Mouse (Mus musculus) cerebellum, adult 11-12 months (tissue): Measurements from ENCODE around the gene Tekt5.

Source experiments
- DNase-seq: peaks from one replicate; pipeline ENCODE4 v3.0.0; 2022

The Tekt5 gene

GRCm38 (mm10) chr16:10377286-10377685 is 18.0 kb downstream of the Tekt5 start:
- no peak for DNase-seq

GRCm38 (mm10) chr16:10374254-10375011 is 20.9 kb downstream of the Tekt5 start:
- no peak for DNase-seq

GRCm38 (mm10) chr16:10372372-10372771 is 22.9 kb downstream of the Tekt5 start:
- DNase-seq: peak; percentile 12

GRCm38 (mm10) chr16:10369996-10370395 is 25.3 kb downstream of the Tekt5 start:
- no peak for DNase-seq

- peak; percentile 26 for DNase-seq
These were observed 25.8 kb downstream of the Tekt5 start for GRCm38 (mm10) chr16:10369468-10369934.

- DNase-seq: no peak
These were observed 28.8 kb downstream of the Tekt5 start for GRCm38 (mm10) chr16:10366240-10367217.

- no peak for DNase-seq
These were observed 29.5 kb downstream of the Tekt5 start for GRCm38 (mm10) chr16:10365796-10366195.

- DNase-seq: no peak
These were observed 32.2 kb downstream of the Tekt5 start for GRCm38 (mm10) chr16:10363061-10363460.

- no peak for DNase-seq
These were observed 36.0 kb downstream of the Tekt5 start for GRCm38 (mm10) chr16:10359241-10359640.

GRCm38 (mm10) chr16:10358010-10358934 is 37.0 kb downstream of the Tekt5 start:
- no peak for DNase-seq

- DNase-seq: peak; percentile 40
These were observed 40.3 kb downstream of the Tekt5 start for GRCm38 (mm10) chr16:10355004-10355403.

GRCm38 (mm10) chr16:10351050-10351636 is 44.1 kb downstream of the Tekt5 start:
- no peak for DNase-seq

GRCm38 (mm10) chr16:10349876-10350275 is 45.4 kb downstream of the Tekt5 start:
- DNase-seq: no peak

GRCm38 (mm10) chr16:10349436-10349835 is 45.9 kb downstream of the Tekt5 start:
- DNase-seq: no peak

GRCm38 (mm10) chr16:10347551-10347950 is 47.7 kb downstream of the Tekt5 start:
- no peak for DNase-seq

GRCm38 (mm10) chr16:10341110-10341509 is 54.2 kb downstream of the Tekt5 start:
- no peak for DNase-seq

GRCm38 (mm10) chr16:10339930-10340329 is 55.4 kb downstream of the Tekt5 start:
- no peak for DNase-seq

GRCm38 (mm10) chr16:10338601-10339000 is 56.7 kb downstream of the Tekt5 start:
- no peak for DNase-seq

GRCm38 (mm10) chr16:10337422-10338197 is 57.7 kb downstream of the Tekt5 start:
- no peak for DNase-seq

GRCm38 (mm10) chr16:10336454-10337421 is 58.6 kb downstream of the Tekt5 start:
- DNase-seq: no peak
